Mouse (Mus musculus) myocyte (in vitro differentiated cells): ENCODE measurements around the gene Dab1. TPM values are rescaled to one million over a fixed set of nuclear protein-coding genes. Genes with fewer than 3 reads are reported as not detected.

Source experiments
- H3K27me3 ChIP-seq: one replicate; pipeline ENCODE4 v1.6.1; 2011; ENCODE audit not compliant: control insufficient read depth, insufficient read depth, insufficient read length
- H3K36me3 ChIP-seq: one replicate; pipeline ENCODE4 v1.6.1; 2011; ENCODE audit not compliant: control insufficient read depth, insufficient read depth
- H3K4me2 ChIP-seq: one replicate; pipeline ENCODE4 v1.6.1; 2011; ENCODE audit warnings: low read depth, control low read depth
- H3K4me3 ChIP-seq: one replicate; pipeline ENCODE4 v1.5.1; 2011; ENCODE audit warnings: mild to moderate bottlenecking, control low read depth, moderate library complexity
- H3K79me2 ChIP-seq: one replicate; pipeline ENCODE4 v1.6.1; 2011; ENCODE audit not compliant: control insufficient read depth, insufficient read depth
- H3ac ChIP-seq: one replicate; pipeline ENCODE4 v1.6.1; 2011; ENCODE audit not compliant: control insufficient read depth, insufficient read length
- CEBPB ChIP-seq: IDR thresholded peaks from 2 replicates; pipeline ENCODE4 v1.6.1; 2011; ENCODE audit warnings: mild to moderate bottlenecking, moderate library complexity; ENCODE audit not compliant: poor library complexity, insufficient read depth, severe bottlenecking
- E2F4 ChIP-seq: IDR thresholded peaks from one replicate; pipeline ENCODE4 v1.6.1; 2011; ENCODE audit warnings: mild to moderate bottlenecking, control low read depth, moderate library complexity; ENCODE audit not compliant: insufficient read depth
- MAX ChIP-seq: IDR thresholded peaks from one replicate; pipeline ENCODE4 v1.6.1; 2011; ENCODE audit warnings: low read depth, mild to moderate bottlenecking, control low read depth
- MYOD1 ChIP-seq, 3 experiments: IDR thresholded peaks; one replicate each; pipeline ENCODE4 v1.6.1; 2011; ENCODE audit warnings: control low read depth in 2 of 3, low read depth in 2 of 3, mild to moderate bottlenecking in 2 of 3, moderate library complexity in 1 of 3; ENCODE audit not compliant: insufficient read length in 2 of 3, control insufficient read depth in 1 of 3
- MYOG ChIP-seq, 3 experiments: IDR thresholded peaks; one replicate each; pipeline ENCODE4 v1.6.1; 2011; ENCODE audit warnings: control low read depth in 2 of 3, low read depth in 2 of 3, mild to moderate bottlenecking in 2 of 3; ENCODE audit not compliant: insufficient read length in 2 of 3, control insufficient read depth in 1 of 3, insufficient read depth in 1 of 3
- POLR2A ChIP-seq: IDR thresholded peaks from one replicate; pipeline ENCODE4 v1.6.1; 2011; ENCODE audit warnings: low read depth, mild to moderate bottlenecking, control low read depth, moderate library complexity; ENCODE audit not compliant: insufficient read length
- POLR2AphosphoS2 ChIP-seq: IDR thresholded peaks from one replicate; pipeline ENCODE4 v1.6.1; 2011; ENCODE audit warnings: low read depth, control low read depth; ENCODE audit not compliant: insufficient read length
- REST ChIP-seq: IDR thresholded peaks from one replicate; pipeline ENCODE4 v1.6.1; 2011; ENCODE audit warnings: mild to moderate bottlenecking, control low read depth, moderate library complexity; ENCODE audit not compliant: insufficient read depth, insufficient read length
- SRF ChIP-seq: IDR thresholded peaks from one replicate; pipeline ENCODE4 v1.6.1; 2011; ENCODE audit warnings: low read depth; ENCODE audit not compliant: control insufficient read depth, insufficient read length
- TCF12 ChIP-seq: IDR thresholded peaks from one replicate; pipeline ENCODE4 v1.6.1; 2011; ENCODE audit warnings: mild to moderate bottlenecking, control low read depth; ENCODE audit not compliant: poor library complexity, insufficient read depth, severe bottlenecking
- TCF3 ChIP-seq: IDR thresholded peaks from one replicate; pipeline ENCODE4 v1.6.1; 2011; ENCODE audit warnings: low read depth, control low read depth; ENCODE audit not compliant: insufficient read length
- USF1 ChIP-seq: IDR thresholded peaks from one replicate; pipeline ENCODE4 v1.6.1; 2011; ENCODE audit warnings: low read depth, mild to moderate bottlenecking, control low read depth, moderate library complexity
- polyA plus RNA-seq: library from polyadenylated mRNA; unstranded; fragments of >200 nt; fragmentation: generic; extraction: Trizol; gene quantifications from one replicate; pipeline ENCODE4 v1.2.1, GENCODE M21; 2012; ENCODE audit warnings: missing spikeins

Gene Dab1
- polyA plus RNA-seq, 1 experiment, result not detected

DNA sequence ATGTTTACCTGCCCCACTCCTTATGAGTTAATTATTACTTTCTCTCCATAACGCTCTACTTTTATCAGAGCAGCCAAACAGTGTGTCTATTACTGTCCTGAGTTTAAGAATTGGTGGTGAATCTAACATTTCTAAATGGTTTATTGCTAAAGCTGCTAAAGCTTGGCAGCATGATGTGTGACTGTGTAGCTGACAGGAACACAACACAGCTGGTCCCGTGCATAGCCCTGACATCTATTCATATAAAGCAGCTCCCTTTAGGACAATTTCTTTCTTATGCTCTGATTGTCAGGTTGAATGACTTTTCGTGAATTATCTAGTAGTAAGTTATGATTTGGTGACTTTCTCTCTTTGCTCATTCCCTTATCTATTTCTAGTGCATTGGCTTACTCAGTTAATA, 329.1 kb downstream of the Dab1 start:
- H3K36me3 ChIP-seq, result no peaks in the 10 kb centered on the region
- H3ac ChIP-seq, result no peak overlapping the region
- H3K4me2 ChIP-seq, result no peak overlapping the region
- H3K27me3 ChIP-seq, result no peaks in the 10 kb centered on the region
- H3K4me3 ChIP-seq, result no peak overlapping the region
- TF ChIP-seq USF1 (no peak), POLR2AphosphoS2 (no peak), E2F4 (no peak), POLR2A (no peak), TCF12 (no peak), CEBPB (no peak), MYOG (IDR thresholded peaks at IDR 0.05; ENCODE audit: control insufficient read depth in 1 of 3, insufficient read depth in 1 of 3, insufficient read length in 2 of 3, low read depth in 2 of 3) (no peak), MYOD1 (IDR thresholded peaks at IDR 0.05; ENCODE audit: control insufficient read depth in 1 of 3, insufficient read length in 2 of 3, low read depth in 2 of 3) (no peak)
- no peaks in the 10 kb centered on the region for H3K79me2 ChIP-seq

DNA sequence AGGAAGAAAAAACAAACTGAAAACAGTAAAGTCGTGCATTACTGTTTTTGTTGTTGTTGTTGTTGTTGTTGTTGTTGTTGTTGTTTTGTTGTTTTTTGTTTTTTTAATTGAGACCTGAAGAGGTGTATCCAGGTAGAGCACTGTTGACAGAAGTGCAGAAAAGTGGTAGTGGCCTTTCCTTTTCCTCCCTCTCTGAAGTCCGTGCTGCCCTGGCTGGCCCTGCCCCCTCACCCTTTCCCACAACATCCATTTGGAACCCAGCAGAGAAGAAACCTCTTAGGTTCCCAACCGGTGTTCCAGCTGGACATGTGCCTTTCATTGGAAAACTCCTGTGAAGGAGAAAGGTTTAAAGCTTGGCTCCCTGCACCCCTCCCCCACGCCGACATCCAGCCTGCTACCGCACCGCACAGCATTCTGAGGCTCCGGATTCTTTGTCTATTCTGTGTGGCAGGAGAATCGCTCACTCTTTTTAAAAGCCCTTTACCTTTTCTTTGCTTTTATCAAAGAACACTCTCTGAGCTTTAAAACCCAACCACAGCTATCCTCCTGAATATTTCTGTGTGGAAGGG, 334.6 kb downstream of the Dab1 start:
- TF ChIP-seq SRF, result no peak
- no peak for TF ChIP-seq CEBPB
- no peak for TF ChIP-seq TCF12
- TF ChIP-seq REST, result no peak
- TF ChIP-seq MYOD1 (IDR thresholded peaks at IDR 0.05; ENCODE audit: control insufficient read depth in 1 of 3, insufficient read length in 2 of 3, low read depth in 2 of 3), result no peak
- no peak for TF ChIP-seq POLR2A
- TF ChIP-seq MYOG (IDR thresholded peaks at IDR 0.05; ENCODE audit: control insufficient read depth in 1 of 3, insufficient read depth in 1 of 3, insufficient read length in 2 of 3, low read depth in 2 of 3), result no peak
- no peak for TF ChIP-seq TCF3
- no peak for TF ChIP-seq USF1
- no peak for TF ChIP-seq E2F4
- no peak for TF ChIP-seq MAX
- no peak for TF ChIP-seq POLR2AphosphoS2
- H3K36me3 ChIP-seq, result no peaks in the 10 kb centered on the region
- H3K79me2 ChIP-seq, result no peaks in the 10 kb centered on the region
- no peak overlapping the region for H3K4me3 ChIP-seq
- H3K27me3 ChIP-seq, result no peaks in the 10 kb centered on the region
- no peak overlapping the region for H3K4me2 ChIP-seq
- no peak overlapping the region for H3ac ChIP-seq

DNA sequence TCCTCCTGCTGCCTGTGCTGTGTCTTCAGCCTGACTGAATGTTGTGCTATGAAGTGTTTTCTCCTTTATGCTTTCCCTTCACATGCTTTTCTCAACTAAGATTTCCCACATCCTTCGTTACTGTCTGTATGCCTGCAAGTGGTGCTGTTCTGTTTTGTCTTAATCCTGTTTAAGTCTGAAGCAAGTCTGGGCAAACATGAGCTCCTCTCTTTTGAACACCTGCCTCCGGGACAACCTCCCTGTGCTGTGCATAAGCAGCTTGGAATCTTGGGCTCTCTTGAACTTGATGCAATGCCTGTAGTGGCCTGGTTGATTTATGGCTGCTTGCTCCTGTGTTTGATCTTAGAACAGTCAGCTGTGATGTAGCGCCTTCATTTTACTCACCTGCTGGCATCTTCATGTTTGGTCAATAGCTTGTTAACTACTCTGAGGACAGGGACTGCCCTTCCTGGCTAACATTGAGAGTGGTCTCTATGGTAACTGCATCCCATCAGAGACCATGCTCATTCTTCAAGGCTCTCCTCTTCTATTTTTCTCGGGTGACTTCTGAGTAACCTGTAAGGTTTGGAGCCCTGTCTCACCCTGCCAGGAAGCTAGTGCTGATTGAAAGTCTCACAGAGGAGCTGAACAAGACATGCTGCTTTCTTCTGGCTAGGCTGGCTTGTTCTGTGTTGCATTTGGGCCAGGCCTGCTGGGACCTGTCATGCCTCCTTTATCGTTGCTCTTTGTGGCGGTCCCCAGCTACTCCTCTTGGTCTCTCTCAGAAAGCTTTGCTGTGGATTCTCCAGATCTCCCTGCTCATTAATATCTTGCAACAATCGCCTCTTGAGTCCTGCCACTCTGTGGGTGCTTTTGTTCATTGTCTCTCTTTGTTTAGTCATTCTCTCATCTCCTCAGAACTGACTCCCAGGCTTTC, 342.2 kb downstream of the Dab1 start:
- no peak overlapping the region for H3K4me2 ChIP-seq
- no peaks in the 10 kb centered on the region for H3K27me3 ChIP-seq
- no peaks in the 10 kb centered on the region for H3K36me3 ChIP-seq
- no peak for TF ChIP-seq POLR2A
- no peak for TF ChIP-seq CEBPB
- TF ChIP-seq MYOG (IDR thresholded peaks at IDR 0.05; ENCODE audit: control insufficient read depth in 1 of 3, insufficient read depth in 1 of 3, insufficient read length in 2 of 3, low read depth in 2 of 3), result no peak
- TF ChIP-seq MAX, result no peak
- no peak for TF ChIP-seq REST
- no peak for TF ChIP-seq POLR2AphosphoS2
- TF ChIP-seq TCF12, result no peak
- no peak for TF ChIP-seq SRF
- TF ChIP-seq MYOD1 (IDR thresholded peaks at IDR 0.05; ENCODE audit: control insufficient read depth in 1 of 3, insufficient read length in 2 of 3, low read depth in 2 of 3), result no peak
- TF ChIP-seq USF1, result no peak
- no peak for TF ChIP-seq TCF3
- TF ChIP-seq E2F4, result no peak
- no peak overlapping the region for H3ac ChIP-seq
- H3K79me2 ChIP-seq, result no peaks in the 10 kb centered on the region
- H3K4me3 ChIP-seq, result no peak overlapping the region

DNA sequence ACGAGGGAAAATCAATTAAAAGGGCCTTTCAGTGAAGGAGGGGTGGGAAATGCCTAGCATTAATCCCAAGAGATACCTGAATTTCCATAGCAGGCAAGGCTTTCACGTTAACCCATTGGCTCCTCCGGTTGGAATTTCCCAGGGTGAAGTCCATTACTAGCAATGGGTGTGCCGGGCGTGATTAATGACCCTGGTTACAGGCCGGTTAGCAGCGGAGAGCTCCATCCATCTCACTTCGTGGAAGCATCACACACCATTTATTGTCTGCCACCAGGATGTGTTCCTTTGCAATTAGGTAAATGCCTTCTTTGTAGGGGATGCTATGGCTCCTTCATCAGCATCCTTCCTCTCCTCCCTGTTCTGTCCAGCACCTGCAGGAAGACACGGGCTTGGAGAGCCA, 350.7 kb downstream of the Dab1 start:
- no peaks in the 10 kb centered on the region for H3K79me2 ChIP-seq
- TF ChIP-seq SRF, result no peak
- no peak for TF ChIP-seq MYOG (IDR thresholded peaks at IDR 0.05; ENCODE audit: control insufficient read depth in 1 of 3, insufficient read depth in 1 of 3, insufficient read length in 2 of 3, low read depth in 2 of 3)
- no peak for TF ChIP-seq REST
- no peak for TF ChIP-seq USF1
- no peak for TF ChIP-seq POLR2AphosphoS2
- TF ChIP-seq E2F4, result no peak
- no peak for TF ChIP-seq MAX
- TF ChIP-seq MYOD1 (IDR thresholded peaks at IDR 0.05; ENCODE audit: control insufficient read depth in 1 of 3, insufficient read length in 2 of 3, low read depth in 2 of 3), result no peak
- TF ChIP-seq CEBPB, result no peak
- no peak for TF ChIP-seq POLR2A
- no peak for TF ChIP-seq TCF12
- TF ChIP-seq TCF3, result no peak
- no peak overlapping the region for H3ac ChIP-seq
- no peaks in the 10 kb centered on the region for H3K27me3 ChIP-seq
- H3K4me3 ChIP-seq, result no peak overlapping the region
- no peak overlapping the region for H3K4me2 ChIP-seq
- no peaks in the 10 kb centered on the region for H3K36me3 ChIP-seq
